13 mouse cellular contexts compared by ENCODE assay signal in genomic region chrX:52514553-52514952, GRCm38 (mm10).
DNase-seq lines count a peak whose midpoint lies in the region; ATAC-seq and TF ChIP-seq lines count a peak whose summit lies in the region.
"Had no signal": no experiment of that assay in that cellular context is flagged by ENCODE, and none has a peak within 500 bp of the region (broad histone marks: within the 10 kb centered on the region; RNA-seq: fewer than 3 reads in every experiment).

No protein-coding gene starts in this region.

- H3K4me1 ChIP-seq in lung, embryonic 14.5 days (ENCODE audit: insufficient read depth) = no peaks in the 10 kb centered on the region
- peaks cover 7% of the 10 kb centered on the region; the same call in 1 of the 2 replicates for H3K4me1 ChIP-seq in embryonic facial prominence, embryonic 12.5 days
- peaks cover 34% of the 10 kb centered on the region for H3K4me1 ChIP-seq in limb, embryonic 12.5 days (replicated peaks)
- H3K4me1 ChIP-seq: liver, embryonic 13.5 days had no signal

- H3K36me3 ChIP-seq in lung, embryonic 14.5 days (ENCODE audit: insufficient read depth) = no peaks in the 10 kb centered on the region
- H3K36me3 ChIP-seq in embryonic facial prominence, embryonic 12.5 days = no peaks in the 10 kb centered on the region
- no peaks in the 10 kb centered on the region for H3K36me3 ChIP-seq in limb, embryonic 12.5 days
- H3K36me3 ChIP-seq: liver, embryonic 13.5 days had no signal

- H3K27ac ChIP-seq in lung, embryonic 14.5 days (ENCODE audit: low read depth) = no peak overlapping the region
- H3K27ac ChIP-seq in embryonic facial prominence, embryonic 12.5 days = peak overlapping the region; percentile 72; the same call in 1 of the 2 replicates
- H3K27ac ChIP-seq in limb, embryonic 12.5 days = no peak overlapping the region; the same call in 1 of the 2 replicates
- H3K27ac ChIP-seq: layer of hippocampus, adult 2 months; liver, embryonic 13.5 days had no signal

- TF ChIP-seq CTCF in lung, embryonic 14.5 days (IDR thresholded peaks at IDR 0.05; ENCODE audit: low read depth) = no peak

- ATAC-seq in lung, embryonic 14.5 days (ENCODE audit: insufficient read depth) = peak; percentile 71
- ATAC-seq in embryonic facial prominence, embryonic 12.5 days (ENCODE audit: insufficient number of reproducible peaks, insufficient read depth, low FRiP score, low TSS enrichment) = peak; percentile 67; the same call in 1 of the 2 replicates
- peak; percentile 52 for ATAC-seq in limb, embryonic 12.5 days (ENCODE audit: insufficient number of reproducible peaks, insufficient read depth, low FRiP score, low TSS enrichment, low read depth)
- ATAC-seq: activated CD4-positive, CD25-positive, alpha-beta regulatory T cell, adult 4 months; hindbrain, embryonic 16.5 days had no signal

- H3K9me3 ChIP-seq in lung, embryonic 14.5 days (ENCODE audit: low read depth, low read length) = no peaks in the 10 kb centered on the region
- no peaks in the 10 kb centered on the region for H3K9me3 ChIP-seq in embryonic facial prominence, embryonic 12.5 days
- no peaks in the 10 kb centered on the region for H3K9me3 ChIP-seq in limb, embryonic 12.5 days
- H3K9me3 ChIP-seq: liver, embryonic 13.5 days had no signal

- intact Hi-C loops in heart, postnatal 10 days (cut with DNase I) = loop anchor here (10.0 kb wide), 1 partner anchor 60 kb away; no protein-coding TSS in a partner anchor

- no peaks in the 10 kb centered on the region for H3K27me3 ChIP-seq in lung, embryonic 14.5 days (ENCODE audit: insufficient read depth, low read length)
- no peaks in the 10 kb centered on the region for H3K27me3 ChIP-seq in embryonic facial prominence, embryonic 12.5 days
- no peaks in the 10 kb centered on the region for H3K27me3 ChIP-seq in limb, embryonic 12.5 days
- H3K27me3 ChIP-seq: liver, embryonic 13.5 days had no signal

- WGBS in lung, embryonic 14.5 days = 22% methylated on average over 3 of the region's 3 CpGs
- WGBS in embryonic facial prominence, embryonic 12.5 days = 35% methylated on average over 3 of the region's 3 CpGs
- 40% methylated on average over 3 of the region's 3 CpGs for WGBS in limb, embryonic 12.5 days

- no peak overlapping the region for H3K4me3 ChIP-seq in lung, embryonic 14.5 days (ENCODE audit: low read depth, low read length)
- no peak overlapping the region for H3K4me3 ChIP-seq in embryonic facial prominence, embryonic 12.5 days
- no peak overlapping the region for H3K4me3 ChIP-seq in limb, embryonic 12.5 days (replicated peaks)
- H3K4me3 ChIP-seq: layer of hippocampus, adult 2 months; liver, embryonic 13.5 days had no signal

- no peak overlapping the region for H3K9ac ChIP-seq in lung, embryonic 14.5 days
- H3K9ac ChIP-seq in embryonic facial prominence, embryonic 12.5 days = no peak overlapping the region
- H3K9ac ChIP-seq in limb, embryonic 12.5 days (replicated peaks) = no peak overlapping the region
- H3K9ac ChIP-seq: liver, embryonic 13.5 days had no signal

- no peak overlapping the region for H3K4me2 ChIP-seq in lung, embryonic 14.5 days
- no peak overlapping the region for H3K4me2 ChIP-seq in embryonic facial prominence, embryonic 12.5 days (replicated peaks)
- H3K4me2 ChIP-seq in limb, embryonic 12.5 days = no peak overlapping the region
- H3K4me2 ChIP-seq: liver, embryonic 13.5 days; midbrain, embryonic 11.5 days had no signal

- DNase-seq in heart, postnatal 10 days = peak; percentile 6 to 18
- no peak for DNase-seq in heart, adult 9 months (ENCODE audit: low spot score in 2 of 2)
- peak; percentile 72 for DNase-seq in lung, embryonic 14.5 days
- DNase-seq in lung, postnatal 36 days = no peak
- no peak for DNase-seq in cerebellum, adult 11 months
- DNase-seq: liver, embryonic 13.5 days; thymus, postnatal 14 days had no signal

Comparison
In these comparisons a context has a peak if more than half of its experiments do, and no peak if none do; other contexts are left out.
1. DNase-seq: peak in heart, postnatal 10 days (2 of 2) and lung, embryonic 14.5 days (single experiment); none in heart, adult 9 months (0 of 2), lung, postnatal 36 days (single experiment) and cerebellum, adult 11 months (single experiment).
2. Peak in every context shown above with its lines, with median percentiles within 50 percentile points of each other: ATAC-seq.